Mouse (Mus musculus) bone marrow macrophage, adult 2 months (primary cell): ENCODE measurements at regions not wholly inside any gene's neighbourhood (a gene's known extent, or its start where the extent isn't known, plus 50 kb on each side); places are given as distances from the start of the nearest gene placed in this dataset.

ENCODE experiments used
- CTCF ChIP-seq: IDR thresholded peaks from 2 replicates; pipeline ENCODE4 v1.5.1; 2012; ENCODE audit warnings: low read depth, mild to moderate bottlenecking, low read length, moderate library complexity
- POLR2A ChIP-seq: IDR thresholded peaks from 2 replicates; pipeline ENCODE4 v1.6.1; 2012; ENCODE audit warnings: mild to moderate bottlenecking, low read depth, low read length, borderline replicate concordance

DNA sequence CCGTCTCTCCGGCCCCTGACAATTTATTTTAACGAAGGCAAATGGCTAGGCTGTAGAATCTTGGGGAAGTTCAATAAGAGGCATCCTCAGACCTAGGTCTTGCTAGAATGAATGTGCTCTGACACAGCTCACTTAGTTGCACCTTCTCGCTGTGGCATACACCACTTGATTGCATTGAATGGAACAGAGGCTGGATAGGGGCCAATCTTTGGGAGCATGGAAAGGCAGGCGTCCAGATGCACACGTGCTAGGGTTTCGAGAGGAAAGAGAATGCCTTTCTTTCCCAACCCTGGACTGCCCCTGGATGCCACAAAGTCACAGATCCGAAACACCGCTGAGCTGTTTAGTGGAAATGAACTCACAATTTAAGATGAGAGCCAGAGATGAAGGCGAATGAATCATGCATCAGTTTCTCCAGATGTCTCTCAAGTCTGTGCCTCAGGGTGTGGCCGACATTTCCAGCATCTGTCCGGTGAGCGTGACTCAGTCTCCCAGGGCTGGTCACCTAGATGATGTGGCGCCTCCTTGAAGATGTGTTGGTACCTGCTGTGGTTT is 109.7 kb upstream of the Armc2 start:
- TF ChIP-seq CTCF: no peak
- no peak for TF ChIP-seq POLR2A
